Mouse (Mus musculus) kidney, adult 8-10 months (tissue): Measurements from ENCODE around the gene Slco1c1.

ENCODE experiments used
- DNase-seq, 2 experiments: peaks; one replicate each; pipeline ENCODE4 v3.0.0; 2022

Slco1c1 gene

DNA sequence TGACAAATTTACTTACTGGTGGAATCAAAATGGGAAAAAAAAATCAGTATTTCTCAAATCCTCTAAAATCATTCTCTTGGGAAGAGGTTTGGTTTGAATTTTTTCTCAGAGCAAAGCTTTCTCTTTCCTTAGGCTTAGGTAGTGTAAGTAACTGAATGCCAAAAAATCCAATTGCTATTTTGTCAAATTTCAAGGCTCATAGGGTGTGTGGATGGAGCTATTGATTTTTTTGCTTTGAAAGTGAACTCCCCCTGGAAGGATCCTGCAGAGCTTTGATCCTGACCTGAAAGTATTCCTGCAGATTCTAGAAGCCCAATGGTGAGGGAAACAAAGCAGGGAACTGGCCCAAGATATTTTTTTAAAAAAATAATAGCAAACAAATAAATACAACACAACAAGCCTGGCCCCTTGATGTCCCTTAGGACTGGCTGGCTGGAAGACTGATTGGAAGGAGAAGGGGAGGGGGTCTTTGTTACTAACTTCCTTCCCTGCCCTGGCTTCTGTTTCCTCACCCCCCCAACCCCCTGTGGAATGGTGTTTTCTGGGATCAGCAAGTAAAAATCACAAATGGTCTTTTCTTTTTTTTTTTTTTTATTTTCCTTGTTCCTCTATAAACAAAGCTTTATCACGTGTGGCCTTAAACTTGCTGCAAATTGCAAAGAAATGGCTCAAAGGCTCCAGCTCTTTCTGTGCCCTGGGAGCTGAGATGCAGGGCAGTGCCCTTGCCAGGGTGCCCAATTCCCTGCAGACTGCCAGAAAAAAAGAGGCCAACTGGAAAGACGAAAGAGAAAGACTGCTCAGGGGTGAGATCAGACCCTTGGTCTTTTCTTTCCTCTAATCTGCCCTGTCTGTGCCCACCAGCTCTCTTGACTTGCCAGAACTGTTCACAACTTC lies at the start of gene Slco1c1:
Gene Slco1c1, plus strand, starts transcription at position 622 of the 894 bp plus-strand sequence.
- DNase-seq = no peak

DNA sequence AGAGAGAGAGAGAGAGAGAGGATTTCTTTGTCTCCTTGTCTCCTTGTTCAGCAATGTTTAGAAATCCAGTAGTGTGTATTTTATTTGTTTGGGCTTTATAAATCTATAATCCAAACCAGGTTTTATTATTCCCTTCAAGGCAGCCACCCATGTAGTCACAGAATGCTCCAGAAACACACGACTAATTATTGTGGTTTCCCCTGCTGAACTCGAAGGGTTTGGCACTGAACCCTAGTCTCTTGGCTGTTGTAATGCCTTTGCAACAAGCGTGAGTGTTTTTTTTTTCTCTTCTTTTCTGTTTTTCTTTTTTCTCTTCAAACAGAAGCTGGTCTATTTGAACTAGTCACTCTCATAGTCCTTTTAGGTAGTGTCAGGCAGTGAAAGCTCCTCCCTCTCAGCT lies 49.5 kb upstream of the Slco1c1 start:
- no peak for DNase-seq

DNA sequence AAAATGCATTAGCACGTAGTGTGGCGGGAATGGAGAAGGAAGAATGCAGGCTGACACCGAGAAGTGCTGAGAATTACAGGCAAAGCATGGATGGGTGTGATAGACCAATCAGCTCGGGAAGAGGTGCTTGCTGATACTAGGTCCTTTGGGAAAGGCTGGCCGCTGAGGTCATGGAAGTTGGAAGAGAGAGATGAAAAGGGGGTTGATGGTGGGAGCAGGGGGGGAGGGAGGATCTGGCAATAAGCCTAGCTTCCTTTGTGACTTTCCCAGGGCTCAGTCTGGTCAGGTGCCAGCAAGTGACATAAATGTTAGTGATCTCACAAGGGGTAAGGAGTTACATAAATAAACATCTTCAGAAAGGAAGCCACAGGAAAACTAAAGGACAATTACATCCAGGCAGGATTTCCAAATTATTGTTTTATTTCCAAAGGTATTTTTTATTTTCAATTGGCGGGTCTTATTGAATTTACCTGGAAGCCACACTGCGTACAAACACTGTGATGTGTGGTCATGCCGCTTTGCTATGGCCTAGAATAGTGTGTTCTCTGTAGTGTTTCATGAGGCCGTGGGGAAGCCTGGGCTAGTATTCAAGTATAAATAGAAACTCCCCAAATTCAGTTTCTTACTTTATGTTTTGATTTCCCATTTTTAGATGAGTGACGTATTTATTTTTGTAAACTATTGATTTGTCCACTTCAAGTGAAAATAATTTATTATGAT lies 38.7 kb upstream of the Slco1c1 start:
- no peak for DNase-seq

DNA sequence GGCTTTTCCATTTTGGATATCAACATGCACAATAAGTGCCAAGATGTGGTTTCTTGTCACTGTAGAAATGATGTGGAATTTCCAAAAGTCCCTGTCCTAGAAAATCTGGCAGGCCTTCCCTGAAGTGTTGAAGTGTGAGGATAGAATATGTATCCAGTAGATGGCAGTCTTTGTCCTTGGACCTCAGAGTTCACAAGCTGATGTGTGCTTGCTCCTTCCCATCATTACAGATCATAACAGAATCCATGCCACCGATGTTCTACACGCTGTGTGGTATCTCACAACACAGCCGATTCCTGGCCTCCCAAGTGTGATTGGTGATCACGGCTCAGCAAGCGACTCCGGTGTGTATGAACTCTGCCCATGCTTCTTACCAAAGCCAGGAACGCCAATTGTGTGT lies 36.9 kb upstream of the Slco1c1 start:
- peak in 1 of 2 experiments; percentile 2 for DNase-seq

DNA sequence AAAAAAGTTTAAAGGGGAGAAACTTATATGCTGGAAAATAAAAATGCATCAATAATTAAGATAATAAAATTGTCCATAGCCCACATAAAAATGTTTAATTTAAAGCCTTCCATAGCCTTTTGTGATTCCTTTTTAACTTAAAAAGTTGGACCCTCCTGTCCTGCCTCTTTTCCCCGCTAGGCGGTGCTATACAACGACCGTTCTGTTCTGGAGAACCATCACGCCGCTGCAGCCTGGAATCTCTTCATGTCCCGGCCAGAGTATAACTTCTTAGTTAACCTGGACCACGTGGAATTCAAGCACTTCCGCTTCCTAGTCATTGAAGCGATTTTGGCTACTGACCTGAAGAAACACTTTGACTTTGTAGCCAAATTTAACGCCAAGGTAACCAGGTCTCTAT lies 35.5 kb upstream of the Slco1c1 start:
- DNase-seq = peak; percentile 6 to 56

DNA sequence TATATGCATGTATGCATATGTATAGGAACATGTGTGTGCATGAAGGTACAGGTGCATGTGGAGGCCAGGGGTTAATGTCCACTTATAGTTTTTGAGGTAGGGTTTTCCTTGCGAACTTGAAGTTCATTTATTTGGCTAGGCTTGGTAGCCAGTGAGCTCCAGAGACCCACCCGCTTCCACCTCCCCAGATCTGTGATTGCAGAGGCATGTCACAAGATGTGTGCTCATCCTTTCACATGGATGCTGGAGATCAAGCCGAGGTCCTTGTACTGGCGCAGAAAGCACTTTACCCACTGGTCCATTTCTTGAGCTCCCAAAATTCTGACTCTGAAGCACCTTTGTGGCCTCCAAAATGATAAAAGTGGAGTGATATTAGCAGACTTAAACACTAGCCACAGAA lies 29.3 kb upstream of the Slco1c1 start:
- no peak for DNase-seq

DNA sequence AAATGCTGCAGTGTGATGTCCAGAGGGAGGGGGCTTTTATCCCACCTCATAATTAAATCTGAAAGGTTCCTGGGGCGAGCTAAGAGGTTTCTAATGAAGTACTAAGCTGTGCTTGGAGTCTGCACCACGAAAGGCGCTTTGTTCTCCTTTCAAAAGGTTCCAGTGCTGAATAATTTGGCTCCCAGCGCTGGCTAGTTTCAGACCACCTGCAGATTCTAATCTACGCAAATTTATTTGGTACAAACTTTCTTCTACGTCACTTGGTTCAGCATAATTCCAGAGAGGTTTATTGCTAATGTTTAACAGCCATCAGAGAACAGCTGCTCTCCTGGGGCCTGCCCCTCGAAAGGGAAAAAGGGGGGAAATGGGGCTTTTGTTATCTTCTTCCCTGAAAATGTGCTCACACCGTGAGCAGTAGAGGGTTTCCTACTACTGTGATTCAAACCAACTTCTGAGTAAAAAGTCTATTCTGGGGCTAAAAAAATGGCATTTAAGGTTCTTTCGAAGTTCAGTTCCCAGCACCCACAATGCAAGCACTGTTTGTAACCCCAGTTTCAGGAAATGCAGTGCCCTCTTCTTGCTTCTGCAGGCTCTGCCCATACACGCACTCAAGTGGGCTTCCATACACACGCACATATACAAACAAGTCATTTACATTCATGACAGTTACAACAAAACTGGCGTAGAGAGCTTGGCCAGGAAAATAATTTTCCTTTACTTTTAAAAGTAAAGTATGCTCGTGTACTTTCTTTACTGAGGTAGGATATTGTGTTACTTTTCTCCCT lies 28.3 kb upstream of the Slco1c1 start:
- DNase-seq = no peak

DNA sequence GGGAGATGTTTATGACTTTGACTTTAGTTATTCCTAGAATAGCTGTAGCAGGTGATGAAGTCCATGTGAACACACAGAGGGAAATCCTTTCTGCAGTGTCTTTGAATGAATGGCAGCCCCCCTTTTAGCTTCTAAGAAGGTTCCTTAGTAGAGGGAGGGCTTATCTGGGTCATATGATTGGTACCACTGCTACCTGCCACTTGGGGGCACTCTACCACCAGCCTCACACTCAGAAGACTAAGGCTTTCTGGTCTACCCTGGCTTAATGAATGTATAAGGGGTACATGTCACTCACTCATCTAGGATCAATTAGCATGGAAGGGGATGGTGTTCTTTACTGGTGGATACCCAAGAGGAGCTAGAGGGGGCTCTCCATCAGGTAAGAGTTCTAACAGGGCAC lies 24.7 kb upstream of the Slco1c1 start:
- DNase-seq = peak in 1 of 2 experiments; percentile 10

DNA sequence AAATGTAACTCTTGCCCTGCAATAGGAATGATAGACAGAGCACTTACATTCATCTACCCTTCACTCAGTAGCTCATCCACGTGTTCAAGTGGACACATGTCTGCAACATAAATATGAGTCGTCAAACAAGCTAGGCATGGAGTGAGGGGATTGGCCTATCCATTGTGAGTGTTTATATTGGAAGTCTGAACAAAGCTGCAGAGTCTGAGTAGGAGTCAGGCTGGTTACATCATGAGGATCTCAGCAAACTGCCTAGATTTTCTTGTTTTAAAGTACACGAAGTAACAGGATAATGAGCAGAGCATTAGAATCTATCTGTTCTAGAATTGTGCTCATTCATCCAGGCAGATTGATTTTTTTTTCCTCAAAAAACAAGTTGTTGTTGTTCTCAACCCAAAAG lies 23.0 kb upstream of the Slco1c1 start:
- no peak for DNase-seq

DNA sequence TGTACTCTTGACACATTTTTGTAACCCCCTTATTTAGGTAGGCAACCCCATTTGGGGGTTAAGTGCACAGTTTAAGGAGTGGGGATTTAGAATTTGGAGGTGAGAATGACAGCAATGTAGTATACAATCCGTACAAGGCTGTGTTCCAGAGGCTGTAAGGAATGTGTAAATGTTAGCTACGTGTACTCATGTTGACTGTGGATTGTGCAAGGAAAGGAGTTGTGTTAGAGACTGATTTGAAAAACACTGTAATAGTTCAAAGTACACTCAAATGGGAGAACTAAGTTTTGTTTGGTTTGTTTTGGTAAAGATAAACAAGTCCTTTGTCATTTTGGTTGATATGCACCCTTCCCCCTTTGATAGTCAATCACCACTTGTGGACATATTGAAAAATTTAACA lies 1.6 kb upstream of the Slco1c1 start:
- DNase-seq = no peak

DNA sequence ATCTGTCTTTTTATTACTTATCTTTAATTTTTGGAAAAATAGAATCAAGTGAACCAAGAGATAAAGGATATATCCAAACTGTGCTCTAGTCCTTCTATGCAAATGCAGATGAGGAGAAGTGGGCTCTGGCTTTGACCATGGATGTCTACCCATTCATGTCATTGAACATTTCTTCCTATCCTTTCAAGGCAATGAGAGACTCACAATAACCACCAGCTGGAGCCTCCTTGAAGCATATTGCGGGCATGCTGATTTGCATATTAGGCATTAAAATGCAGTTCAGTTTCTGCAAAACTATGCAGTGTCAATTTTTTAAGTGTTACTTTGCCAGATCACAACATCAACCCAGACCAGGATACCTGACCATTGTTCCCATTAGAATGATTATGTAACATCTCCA lies 1.6 kb downstream of the Slco1c1 start:
- DNase-seq = no peak

DNA sequence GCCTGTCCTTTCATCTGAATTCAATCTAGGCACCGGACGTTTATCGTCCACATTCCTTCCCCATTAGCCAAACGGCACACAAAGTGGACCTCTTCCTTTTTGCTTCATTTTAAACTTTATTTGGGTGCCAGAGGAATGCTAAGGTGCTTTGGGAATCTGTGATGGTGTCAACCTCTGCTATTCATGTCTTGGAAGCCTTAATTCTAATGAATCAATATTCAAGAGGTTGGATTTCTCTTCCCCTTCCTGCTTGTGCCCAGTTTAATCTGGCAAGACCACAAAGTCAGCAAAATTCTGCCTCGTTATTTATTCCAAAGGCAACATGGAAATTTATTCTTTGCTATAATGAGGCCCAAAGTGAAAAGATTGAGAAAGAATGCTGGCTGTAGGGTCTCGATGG lies 6.7 kb downstream of the Slco1c1 start:
- DNase-seq = no peak

DNA sequence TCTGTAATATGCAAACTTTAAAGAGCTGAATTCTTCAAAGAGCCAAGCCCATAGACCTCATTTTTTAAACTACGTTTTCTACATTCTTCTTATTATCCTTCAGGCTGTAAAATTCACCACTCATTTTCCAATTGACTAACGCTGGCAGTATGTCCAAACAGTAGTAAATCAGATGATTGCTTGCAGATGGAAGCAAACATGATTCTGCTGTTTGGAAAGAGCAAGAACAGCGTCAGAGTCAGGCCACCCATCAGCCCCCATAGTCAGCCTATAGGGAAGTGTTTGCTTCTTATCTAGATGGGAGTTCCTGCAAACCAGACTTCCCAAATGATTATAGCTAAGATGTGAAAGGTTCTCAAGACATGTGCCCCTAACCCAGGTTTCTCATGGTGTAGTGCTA lies 13.1 kb downstream of the Slco1c1 start:
- DNase-seq = no peak

DNA sequence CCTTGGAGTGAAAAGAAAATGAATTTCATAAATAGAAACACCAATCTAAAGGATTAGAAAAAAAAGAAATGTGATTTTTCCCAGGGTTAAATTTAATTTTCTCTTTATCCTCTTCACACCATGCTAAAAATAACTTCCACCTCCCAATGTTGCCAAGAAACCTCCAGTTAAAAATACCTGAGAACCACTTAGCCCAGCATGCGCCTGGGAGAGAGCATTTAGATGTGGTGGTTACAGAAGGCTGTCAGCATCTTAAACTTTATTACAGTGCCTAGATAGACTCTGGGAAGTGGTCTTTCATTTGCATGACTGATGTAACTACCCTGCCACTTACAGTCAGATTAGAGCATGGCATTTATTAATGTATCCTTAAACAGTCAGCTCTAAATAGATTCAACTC lies 17.0 kb downstream of the Slco1c1 start:
- no peak for DNase-seq

DNA sequence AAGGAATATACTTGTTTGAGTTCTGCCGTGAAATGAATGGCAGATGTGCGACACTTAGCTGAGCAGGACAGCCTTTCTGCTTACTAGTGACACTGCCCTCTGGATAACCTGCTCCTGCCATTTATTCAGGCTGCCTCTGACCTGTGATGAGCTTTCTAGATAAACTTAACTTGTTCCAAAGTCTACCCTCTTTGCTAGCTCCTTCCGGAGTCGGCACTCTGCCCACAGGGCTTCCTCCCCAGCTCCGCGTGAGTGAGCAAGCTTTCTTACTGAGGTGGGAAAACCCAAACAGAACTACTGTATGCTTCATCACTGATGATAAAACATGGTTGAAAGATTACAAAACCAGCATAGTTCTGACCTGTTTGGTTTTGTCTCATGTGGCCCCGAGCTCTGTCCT lies 19.2 kb downstream of the Slco1c1 start:
- DNase-seq = peak; percentile 0 to 6

DNA sequence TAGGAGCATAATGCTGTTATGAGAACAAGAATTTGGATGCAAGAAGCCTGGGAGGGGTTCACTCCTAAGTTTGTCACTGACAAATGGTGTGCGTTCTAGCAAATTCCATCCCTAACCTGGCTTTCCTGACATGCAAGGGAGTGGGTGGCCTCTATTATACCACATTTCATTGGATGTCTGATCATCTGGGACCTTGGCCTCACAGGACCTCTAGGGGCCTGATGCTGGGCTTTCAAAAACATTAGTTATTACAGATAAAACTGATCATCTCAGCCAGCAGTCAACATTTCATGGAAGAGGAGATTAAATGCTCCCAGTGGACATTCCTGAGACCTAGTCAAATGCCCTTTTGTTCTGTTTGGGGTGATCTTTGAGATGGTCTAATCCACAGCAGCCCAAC lies 34.0 kb downstream of the Slco1c1 start:
- DNase-seq = no peak

DNA sequence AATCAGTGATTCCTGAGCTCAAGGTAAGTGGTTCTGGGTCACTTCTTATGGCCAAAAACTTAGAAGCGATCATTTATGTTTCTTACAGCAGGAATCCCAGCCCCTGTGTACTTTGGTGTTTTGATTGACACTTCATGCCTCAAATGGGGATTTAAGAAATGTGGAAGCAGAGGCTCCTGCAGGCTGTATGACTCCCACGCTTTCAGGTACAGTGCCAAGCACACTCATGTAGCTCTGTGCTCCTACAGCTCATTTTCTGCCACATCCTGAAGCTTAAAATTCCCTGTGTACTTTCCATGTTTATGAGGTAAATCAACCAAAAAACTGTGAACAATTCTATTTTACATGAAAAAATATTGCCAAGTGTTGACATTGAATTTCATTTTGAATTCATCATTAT lies 43.2 kb downstream of the Slco1c1 start:
- DNase-seq = no peak

DNA sequence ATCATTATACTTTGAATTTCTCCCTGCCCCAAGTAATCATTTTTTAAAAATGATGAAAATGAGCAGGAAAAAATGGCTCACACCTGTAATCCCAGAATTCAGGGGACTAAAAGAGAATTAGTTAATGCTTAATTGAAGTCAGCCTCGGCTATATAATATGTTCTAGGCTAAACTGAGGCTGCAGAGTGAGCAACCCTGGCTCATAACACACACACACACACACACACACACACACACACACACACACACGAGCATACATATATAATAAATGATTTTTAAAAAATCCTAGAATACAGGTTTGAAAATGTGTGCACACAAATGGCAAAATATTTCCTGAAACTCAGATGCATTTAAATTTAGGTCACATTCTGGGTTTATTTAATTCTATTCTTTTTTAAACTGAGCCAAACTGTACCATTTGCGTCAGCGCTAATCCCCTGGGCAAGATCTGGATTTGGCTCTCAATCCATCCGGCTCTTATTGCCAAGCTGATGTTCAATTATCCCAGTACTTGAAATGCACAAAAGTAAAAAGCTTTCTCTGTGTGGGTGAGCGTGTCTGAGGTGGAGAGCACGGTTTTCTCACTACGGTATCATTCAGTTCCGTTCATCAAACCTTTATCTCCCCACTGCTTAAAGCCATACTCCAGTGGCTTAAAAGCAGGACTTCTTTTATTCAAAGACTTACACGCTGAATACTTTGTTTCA lies 43.8 kb downstream of the Slco1c1 start:
- DNase-seq = no peak

DNA sequence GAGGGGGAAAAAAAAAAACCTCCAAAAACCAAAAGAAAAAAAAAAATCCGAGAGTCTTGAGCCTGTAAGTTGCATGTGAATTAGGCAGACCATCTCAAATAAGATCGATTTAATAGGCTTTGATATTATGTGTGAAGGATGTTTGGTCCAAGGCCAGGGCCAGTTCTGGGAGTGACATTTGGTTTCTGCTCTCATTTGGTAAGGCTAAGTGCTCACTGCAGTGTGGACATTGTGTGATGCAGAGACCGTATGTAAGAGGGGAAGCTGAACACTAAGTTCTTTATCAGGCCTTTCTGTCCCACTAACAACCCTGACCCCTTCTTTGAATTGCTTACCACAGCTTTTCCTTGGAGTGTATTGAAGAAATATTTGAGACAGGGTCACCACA lies 44.4 kb downstream of the Slco1c1 start:
- no peak for DNase-seq

DNA sequence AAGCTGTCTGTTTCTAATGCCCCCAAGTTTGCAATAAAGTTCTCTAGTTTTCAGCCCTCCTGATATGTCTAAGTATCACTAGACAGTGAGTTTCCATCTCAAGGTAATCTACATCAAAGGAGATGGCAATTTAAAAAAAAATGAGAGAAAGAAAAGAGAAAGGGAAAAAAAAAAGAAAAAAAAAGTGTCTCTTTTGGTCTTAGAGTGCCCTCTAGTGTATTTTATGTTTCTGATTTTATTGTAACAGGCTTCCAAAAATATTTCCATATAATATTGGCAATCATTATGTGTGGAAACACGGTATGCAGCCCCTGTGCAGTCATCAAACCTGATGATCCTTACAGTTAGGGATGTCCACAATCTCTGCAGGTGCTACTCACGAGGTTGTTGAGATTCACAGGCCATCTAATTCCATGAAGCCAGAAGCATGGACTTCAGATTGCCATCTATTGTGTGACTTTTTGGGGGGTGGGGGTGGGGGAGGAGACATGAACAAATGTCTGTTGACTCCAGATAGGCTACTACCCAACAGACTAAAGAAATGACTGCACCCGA lies 52.6 kb downstream of the Slco1c1 start:
- DNase-seq = no peak

DNA sequence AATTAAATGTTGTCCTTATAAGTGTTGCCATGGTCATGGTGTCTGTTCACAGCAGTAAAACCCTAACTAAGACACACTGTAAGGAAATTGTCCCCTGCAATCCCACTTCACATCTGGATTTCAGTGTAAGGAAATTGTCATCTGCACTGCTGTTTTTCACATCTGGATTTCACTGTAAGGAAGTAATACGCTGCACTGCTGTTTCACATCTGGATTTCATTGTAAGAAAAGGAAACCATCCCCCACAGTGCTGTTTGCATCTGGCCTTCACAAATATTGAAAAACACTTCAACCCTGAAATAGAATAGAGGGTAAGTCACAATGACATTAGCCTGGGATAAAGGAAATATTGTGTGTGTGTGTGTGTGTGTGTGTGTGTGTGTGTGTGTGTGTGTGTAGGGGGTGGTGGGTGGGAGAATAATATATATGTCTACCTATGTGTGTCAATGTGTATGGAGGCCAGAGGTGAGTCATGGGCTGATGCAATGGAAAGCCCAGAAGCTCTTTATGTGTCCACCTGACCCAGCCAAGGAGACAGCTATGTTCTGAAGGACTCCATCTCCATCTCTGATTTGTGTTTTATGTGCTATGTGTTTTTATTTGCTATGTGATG lies 60.7 kb downstream of the Slco1c1 start:
- DNase-seq = no peak

DNA sequence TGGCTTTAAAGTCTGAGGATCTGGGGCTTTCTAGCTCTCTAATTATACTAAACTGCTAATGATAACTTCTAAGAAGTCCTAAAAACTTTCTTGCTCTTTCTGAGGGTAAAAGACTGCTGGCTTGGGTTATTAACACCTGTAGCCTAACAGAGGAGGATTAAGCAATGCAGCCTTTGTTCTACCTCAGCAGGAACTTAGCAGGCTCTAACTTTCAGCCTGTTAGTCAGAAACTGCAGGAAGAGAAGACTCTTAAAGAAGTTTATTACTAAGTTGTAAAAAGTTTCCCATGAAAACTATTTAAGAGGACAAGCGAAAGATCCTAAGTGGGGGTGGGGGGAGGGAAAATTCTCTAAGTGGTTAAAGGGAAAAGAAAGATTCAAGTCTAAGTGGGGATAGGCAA lies 65.8 kb downstream of the Slco1c1 start:
- no peak for DNase-seq
